Mouse (Mus musculus): ENCODE measurements around the gene Rsrp1.

Gene Rsrp1

DNA sequence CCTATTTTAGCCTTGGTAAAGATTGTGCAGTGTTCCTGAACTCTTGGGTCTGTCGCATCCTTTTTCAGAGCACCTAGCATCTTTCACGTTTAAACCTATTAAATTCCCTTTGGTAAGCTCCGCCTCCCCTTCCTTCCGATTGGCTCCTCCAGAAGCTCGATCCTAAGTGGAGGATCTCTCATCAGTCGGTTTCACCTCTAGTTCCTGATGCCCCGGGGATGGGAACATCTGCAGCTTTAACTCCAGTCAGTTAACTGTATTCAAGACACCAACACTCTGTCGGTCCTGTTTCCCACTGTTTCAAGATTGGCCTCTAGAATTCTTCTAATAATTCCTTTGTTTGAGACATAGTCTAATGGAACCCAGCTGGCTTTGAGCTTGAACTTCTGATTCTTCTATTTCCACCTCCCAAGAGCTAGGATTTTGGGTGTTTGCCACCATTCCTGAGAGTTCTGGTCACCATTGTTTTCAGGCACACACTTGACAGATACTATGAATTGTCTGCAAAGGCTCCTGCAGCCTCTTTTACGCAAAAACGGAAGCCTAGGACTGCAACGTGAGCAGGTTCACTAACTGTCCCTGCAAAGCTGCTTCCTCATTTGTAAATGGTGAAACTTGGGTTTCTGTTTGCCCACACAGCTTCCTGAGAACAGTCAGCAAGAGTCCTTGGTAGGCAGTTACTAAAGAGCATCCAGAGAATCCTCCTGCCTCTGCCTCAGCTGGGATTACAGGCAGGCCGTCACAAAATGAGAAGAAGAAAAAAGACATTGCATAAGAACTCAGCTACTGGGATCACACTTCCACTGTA is 3.5 kb upstream of the Rsrp1 start:
- in situ Hi-C loops (cut with MboI; ENCODE audit: low pct_unique_long_range_greater_than_20kb in 1 of 2, low sequenced_read_pairs in 2 of 2, unreplicated experiment in 1 of 2) = no loop called here

DNA sequence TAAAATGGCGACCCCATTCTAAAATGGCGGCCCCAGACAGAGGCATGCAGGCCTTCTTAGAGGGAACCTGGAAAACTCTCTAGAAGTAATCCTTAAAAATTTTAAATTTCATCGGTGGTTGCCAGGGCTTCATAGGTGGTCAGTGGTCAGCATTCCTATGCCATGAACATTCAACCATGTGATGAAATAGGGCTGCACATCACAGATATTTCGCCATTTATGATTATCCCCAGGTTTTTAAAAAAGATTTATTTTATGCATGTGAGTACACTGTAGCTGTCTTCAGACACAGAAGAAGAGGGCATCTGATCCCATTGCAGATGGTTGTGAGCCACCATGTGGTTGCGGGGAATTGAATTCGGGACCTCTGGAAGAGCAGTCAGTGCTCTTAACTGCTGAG is 2.8 kb upstream of the Rsrp1 start:
- in situ Hi-C loops (cut with MboI; ENCODE audit: low pct_unique_long_range_greater_than_20kb in 1 of 2, low sequenced_read_pairs in 2 of 2, unreplicated experiment in 1 of 2) = no loop called here

DNA sequence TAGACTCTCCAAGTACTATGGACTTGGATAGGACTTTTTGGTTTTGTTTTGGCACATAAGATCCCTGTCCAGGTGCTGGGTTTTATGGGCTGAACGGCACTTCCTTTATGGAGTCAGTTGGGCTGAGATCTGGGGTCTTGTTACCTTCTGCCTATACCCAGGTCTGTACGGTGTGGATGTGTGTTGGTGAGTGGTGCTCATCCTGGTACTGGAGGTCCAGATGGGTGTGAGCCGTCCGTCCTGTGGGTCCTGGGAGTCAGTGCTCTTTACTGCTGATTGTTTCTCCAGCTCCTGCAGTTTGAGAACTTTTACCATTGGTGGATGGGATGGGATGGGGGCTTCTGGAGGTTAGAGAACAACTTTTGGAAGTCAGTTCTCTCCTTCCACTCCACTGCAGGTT is 1.7 kb upstream of the Rsrp1 start:
- in situ Hi-C loops (cut with MboI; ENCODE audit: low pct_unique_long_range_greater_than_20kb in 1 of 2, low sequenced_read_pairs in 2 of 2, unreplicated experiment in 1 of 2) = no loop called here

DNA sequence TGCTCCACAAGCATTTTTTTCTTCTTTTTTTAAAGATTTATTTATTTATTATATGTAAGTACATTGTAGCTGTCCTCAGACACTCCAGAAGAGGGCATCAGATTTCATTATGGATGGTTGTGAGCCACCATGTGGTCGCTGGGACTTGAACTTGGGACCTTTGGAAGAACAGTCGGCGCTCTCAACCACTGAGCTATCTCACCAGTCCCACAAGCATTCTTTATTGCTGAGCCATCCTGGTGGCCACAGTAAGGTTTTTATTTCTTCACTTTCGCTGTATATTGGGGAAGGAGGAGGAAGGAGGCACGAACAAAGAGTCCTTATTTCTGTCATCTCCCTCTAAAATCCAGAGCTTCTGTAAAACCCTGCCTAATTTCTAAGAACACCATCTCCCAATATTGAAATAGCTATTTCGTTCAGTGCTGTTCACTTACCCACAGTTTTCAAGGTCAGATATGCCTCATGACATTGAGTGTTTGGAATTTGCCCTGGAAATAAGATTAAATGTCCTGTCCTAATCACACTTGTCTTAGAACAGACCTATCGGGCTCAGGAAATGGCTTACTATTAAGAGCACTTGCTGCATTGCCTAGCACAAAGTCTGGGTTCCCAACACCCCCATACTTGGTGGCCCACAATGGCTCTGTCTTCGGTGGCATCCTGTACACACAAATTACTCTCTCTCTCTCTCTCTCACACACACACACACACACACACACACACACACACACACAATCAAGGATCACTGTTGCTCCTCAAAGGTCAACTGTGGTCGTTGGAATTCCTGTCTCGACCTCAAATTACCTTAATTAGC is 1.1 kb upstream of the Rsrp1 start:
- in situ Hi-C loops (cut with MboI; ENCODE audit: low pct_unique_long_range_greater_than_20kb in 1 of 2, low sequenced_read_pairs in 2 of 2, unreplicated experiment in 1 of 2) = no loop called here

DNA sequence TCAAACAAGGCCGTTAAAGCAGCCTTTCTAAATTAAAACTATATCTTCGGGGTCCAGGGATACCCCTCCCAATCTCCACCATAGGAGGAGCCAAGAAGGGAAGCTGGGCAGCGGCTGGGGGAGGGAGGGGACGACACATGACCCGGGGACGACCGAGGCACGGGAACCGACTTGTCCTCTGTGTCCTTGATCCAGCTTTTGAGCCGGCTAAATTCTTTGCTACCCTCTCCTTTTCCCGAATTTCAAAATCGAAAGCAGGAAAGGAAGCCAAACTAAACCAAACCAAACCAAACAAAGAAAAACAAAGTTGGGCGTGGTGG is 507 bp upstream of the Rsrp1 start:
- in situ Hi-C loops (cut with MboI; ENCODE audit: low pct_unique_long_range_greater_than_20kb in 1 of 2, low sequenced_read_pairs in 2 of 2, unreplicated experiment in 1 of 2) = no loop called here

DNA sequence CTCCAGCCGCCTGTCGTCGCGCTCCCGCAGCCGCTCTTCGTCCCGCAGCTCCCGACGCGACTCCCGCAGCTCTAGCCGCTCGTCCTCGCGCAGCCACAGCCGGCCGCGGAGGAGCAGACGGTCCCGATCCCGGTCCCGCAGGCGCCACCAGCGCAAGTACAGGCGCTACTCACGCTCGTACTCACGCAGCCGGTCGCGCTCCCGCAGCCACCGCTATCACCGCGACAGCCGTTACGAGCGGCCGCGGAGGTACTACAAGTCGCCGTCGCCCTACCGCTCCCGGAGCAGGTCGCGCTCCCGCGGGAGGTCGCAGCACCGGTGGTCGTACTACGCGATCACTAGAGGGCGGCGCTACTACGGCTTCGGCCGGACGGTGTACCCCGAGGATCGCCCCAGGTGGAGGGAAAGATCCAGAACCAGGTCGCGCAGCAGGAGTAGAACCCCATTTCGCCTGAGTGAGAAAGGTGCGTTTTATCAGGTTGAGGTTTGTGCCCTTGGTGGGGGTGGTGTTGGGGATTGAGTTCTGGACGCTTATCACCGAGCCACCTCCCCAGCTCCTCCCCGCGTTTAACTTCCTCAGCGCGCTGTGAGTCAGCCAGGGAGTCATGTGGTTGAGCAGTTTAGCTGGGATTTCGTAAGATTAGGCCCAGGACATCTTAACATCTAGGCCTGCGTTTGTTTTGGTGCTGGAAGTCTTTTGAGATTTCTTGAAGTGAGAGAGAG is 788 bp downstream of the Rsrp1 start:
- in situ Hi-C loops (cut with MboI; ENCODE audit: low pct_unique_long_range_greater_than_20kb in 1 of 2, low sequenced_read_pairs in 2 of 2, unreplicated experiment in 1 of 2) = no loop called here

DNA sequence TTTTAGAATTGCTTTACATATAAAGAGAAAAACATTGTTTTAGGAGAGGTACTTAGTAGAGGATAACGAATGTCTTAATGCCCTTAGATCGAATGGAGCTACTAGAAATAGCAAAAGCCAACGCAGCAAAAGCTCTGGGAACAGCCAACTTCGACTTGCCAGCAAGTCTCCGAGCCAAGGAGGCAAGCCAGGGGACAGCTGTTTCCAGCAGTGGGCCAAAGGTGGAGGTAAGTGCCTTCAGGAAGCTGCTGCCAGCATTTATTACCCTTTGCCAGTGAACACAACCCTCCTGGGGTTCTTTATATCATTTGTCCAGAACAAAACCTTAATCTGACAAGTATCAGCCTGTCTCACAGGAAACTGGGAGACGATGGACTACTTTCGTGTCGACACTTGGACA is 1.8 kb downstream of the Rsrp1 start:
- in situ Hi-C loops (cut with MboI; ENCODE audit: low pct_unique_long_range_greater_than_20kb in 1 of 2, low sequenced_read_pairs in 2 of 2, unreplicated experiment in 1 of 2) = no loop called here

DNA sequence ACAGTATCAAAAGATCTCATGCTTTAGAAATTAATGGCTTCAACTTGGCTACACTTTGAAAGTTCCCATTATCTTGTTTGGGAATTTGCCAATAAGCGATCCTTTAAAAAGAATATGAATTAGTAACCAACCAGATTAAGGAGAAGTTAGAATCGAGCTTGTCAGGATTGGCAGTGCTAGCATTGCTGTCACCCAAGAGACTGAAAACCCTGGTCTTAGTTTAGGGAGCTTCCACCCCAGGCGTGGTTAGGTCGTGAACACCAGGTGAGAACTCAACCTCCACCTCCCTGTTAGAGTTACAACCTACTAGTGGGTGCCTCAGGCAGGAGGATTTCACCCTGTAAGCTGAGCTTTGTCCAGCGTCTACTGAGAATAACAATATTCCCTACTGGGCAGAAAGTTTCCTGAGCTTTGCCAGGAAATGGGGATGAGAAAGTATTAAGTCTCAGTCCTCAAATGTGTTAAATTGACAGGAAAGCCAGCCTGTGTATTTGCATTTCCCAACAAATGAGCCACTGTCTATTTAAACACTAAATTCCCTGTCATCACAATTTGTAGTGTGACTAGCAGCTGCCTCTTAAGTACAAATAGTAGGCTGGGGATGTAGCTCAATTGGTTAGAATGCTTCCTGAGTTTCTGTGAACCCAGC is 4.5 kb downstream of the Rsrp1 start:
- in situ Hi-C loops (cut with MboI; ENCODE audit: low pct_unique_long_range_greater_than_20kb in 1 of 2, low sequenced_read_pairs in 2 of 2, unreplicated experiment in 1 of 2) = no loop called here

DNA sequence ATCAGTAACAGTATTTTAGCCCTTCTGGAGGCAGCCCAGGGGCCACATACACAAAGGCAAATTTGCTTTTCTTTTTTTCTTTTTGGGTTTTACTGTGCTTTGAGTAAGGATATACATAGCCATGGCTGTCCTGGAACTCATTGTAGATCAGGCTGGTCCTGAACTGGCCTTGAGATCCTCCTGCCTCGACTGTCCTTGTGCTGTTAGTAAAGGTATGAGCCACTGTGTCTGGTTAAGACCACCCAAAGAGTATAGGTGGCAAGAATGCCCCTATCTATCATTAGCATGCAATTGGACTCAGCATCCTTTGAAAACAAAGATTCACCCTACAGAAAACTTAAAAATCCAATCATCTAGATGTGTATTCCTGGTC is 5.1 kb downstream of the Rsrp1 start:
- in situ Hi-C loops (cut with MboI; ENCODE audit: low pct_unique_long_range_greater_than_20kb in 1 of 2, low sequenced_read_pairs in 2 of 2, unreplicated experiment in 1 of 2) = no loop called here

DNA sequence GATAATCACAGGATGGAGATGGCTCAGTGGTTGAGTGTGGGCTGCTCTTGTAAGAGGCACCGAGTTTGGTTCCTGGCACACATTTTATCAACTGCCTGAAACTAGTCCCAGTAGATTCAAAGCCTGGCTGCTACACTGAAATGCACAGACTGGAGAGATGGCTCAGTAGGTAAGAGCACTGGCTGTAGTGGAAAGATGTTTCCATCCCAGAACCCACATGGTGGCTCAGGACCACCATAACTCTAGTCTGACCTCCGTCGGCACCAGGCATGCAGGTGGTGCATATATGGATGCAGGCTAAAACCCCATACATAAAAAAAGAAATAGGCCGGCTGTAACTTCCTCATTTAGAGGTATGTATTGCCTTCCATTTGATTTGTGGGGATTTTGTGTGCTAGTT is 6.1 kb downstream of the Rsrp1 start:
- in situ Hi-C loops (cut with MboI; ENCODE audit: low pct_unique_long_range_greater_than_20kb in 1 of 2, low sequenced_read_pairs in 2 of 2, unreplicated experiment in 1 of 2) = no loop called here

DNA sequence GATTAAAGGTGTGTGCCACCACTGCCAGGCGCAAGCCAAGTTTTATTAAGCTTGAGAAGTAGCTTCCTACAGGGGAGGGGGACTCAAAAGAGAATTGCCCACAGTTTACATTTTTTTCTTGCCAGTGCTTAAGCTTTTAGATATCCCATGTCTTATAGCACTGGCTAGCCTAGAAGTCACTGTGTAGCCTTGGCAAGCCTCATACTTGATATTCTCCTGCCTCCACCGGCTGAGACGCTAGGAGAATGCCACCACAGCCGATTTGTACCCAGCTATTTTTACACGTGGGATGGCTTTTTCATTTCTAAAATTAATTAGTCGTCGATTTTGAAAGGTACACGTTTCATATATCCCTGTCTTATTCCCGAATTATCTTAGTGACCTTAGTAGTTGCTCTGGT is 6.8 kb downstream of the Rsrp1 start:
- in situ Hi-C loops (cut with MboI; ENCODE audit: low pct_unique_long_range_greater_than_20kb in 1 of 2, low sequenced_read_pairs in 2 of 2, unreplicated experiment in 1 of 2) = no loop called here

DNA sequence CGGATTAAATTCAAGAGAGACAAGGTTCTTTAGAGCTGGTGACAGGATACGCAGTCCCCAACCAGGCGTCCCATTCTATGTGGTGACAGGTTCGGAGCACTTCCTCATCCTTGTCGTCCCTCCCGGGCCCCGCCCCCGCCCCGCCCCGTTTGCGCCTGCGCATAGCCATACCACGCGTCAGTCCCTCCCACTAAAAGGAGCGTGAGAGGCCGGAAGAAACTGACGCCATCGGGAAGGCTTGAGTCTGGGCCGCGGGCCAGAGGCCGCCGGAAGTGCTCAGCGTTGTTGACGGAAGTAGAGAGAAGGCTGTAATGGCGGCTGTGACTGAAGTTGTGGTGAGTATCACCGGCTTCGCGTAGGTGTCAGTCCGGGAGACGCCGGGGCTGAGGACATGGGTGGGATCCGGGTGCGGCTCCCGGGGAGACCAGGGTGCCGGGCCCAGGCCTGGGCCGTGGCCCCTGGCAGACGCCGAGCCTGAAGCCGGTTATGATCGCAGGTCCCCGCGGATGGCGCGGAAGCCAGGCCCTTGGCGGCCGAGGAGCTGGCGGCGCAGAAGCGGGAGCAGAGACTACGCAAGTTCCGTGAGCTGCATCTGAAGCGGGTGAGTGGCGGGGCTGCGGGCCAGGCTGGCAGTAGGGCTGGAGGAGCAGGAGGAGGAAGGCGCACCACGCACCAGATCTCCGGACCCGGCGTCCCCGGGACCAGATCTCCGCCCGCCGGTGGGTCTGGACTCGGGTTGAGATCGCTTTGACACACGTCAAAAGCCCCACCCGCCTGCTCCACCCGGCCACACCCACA is 7.5 kb downstream of the Rsrp1 start, which contains the start of gene Syf2:
TSS of gene Syf2 (plus strand) at position 215 of the 798 bp plus-strand sequence.
- in situ Hi-C loops (cut with MboI; ENCODE audit: low pct_unique_long_range_greater_than_20kb in 1 of 2, low sequenced_read_pairs in 2 of 2, unreplicated experiment in 1 of 2) = no loop called here

DNA sequence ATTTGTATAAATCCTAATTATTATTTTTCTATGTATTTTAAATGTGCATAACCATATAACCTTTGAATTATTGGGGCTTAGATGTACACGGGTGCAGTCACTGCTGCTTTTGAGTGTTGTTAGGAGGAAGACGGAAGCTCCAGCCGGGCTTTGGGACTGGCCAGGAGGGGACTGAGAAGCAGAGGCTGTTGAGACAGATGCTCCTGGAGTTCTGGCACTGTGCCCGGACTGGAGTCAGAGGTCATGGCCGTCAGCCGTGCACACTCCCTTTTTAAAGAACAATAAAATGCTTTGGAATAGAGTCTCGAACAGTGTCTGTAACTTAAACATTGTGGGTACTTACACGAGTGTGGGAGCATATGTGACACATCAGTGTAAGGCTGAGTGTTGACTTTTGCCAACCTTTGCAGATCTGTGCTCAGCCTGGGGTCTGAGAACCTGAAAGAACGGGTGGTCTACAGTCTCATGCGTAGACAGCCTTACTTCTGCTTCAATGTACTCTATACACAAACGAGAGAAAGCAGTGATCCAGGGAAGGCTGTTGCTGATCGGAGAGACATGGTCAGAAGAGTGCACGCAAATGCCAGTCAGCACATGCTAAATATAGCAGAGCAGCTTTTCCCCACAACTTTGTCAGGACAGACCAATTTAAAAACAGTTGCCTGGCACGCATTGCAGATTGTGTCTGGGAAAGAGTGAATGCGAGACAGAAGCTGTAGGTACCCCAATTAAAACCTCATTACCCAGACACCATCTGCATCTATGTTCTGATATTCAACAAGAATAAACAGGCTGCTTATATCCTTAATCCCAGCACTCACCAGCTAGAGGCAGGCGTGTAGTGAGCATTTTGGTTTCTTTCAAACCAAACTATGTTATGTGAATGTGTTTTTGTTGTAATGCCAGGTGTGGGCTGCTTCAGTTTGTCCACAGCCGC is 14.1 kb downstream of the Rsrp1 start:
- in situ Hi-C loops (cut with MboI; ENCODE audit: low pct_unique_long_range_greater_than_20kb in 1 of 2, low sequenced_read_pairs in 2 of 2, unreplicated experiment in 1 of 2) = no loop called here

DNA sequence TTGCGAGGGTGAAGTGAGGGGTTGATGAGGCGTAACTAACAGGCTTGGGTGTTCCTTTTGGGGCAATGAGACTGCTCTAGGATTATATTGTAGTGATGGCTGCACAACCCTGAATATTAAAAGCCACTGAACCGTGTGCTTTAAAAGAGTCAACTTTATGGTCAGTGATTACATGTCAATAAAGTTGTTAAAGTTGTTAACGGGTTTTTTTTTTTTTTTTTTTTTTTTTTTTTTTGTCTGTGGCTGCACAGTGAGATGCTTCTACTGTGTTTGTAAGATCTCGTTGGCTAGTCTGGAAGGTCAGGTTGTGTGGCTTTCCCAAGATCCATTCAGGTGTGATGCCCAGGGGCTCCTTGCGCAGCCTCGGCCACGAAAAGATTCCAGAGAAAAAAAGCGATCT is 16.5 kb downstream of the Rsrp1 start:
- in situ Hi-C loops (cut with MboI; ENCODE audit: low pct_unique_long_range_greater_than_20kb in 1 of 2, low sequenced_read_pairs in 2 of 2, unreplicated experiment in 1 of 2) = loop anchor here in 1 of 2 experiments (10.0 kb wide), 1 partner anchor 265 kb away; no protein-coding TSS in a partner anchor

DNA sequence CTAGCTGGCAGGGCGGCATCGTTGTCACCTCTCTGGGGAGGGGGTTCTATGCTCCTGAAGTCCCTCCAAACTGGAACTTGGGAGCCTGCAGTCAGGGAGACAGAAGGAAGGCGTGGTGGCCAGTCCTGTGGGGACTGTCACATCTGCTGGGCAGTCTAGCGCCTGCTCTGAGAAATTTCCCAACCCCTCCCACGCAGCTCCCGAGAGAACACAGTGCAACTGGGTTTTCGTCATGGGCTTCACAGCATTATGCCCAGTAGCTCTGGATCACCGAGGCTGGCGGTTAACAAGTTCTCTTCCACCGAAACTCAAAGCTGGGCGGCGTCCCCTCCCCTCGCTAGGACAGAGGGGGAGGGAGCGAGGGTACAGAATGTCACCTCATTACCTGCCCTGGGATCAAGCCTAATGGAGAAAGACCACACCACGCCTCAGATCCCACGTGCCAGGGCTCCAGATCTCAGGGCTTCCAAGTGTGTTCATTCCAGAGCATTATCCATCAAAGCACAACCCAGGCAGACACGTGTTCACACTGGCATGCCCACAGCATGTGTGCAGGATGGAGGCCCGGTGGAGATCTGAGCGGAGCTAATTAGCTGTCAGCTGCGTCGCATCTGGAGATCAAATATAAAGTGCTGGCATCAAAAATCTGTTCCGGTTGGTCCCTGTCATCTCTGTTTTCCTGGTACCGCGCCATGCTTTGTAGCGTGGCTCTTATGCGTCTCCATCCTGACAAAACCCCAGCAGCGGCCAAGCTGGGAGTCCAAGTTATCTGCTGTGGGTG is 20.6 kb downstream of the Rsrp1 start:
- in situ Hi-C loops (cut with MboI; ENCODE audit: low pct_unique_long_range_greater_than_20kb in 1 of 2, low sequenced_read_pairs in 2 of 2, unreplicated experiment in 1 of 2) = loop anchor here in 1 of 2 experiments (10.0 kb wide), 1 partner anchor 261 kb away; no protein-coding TSS in a partner anchor

DNA sequence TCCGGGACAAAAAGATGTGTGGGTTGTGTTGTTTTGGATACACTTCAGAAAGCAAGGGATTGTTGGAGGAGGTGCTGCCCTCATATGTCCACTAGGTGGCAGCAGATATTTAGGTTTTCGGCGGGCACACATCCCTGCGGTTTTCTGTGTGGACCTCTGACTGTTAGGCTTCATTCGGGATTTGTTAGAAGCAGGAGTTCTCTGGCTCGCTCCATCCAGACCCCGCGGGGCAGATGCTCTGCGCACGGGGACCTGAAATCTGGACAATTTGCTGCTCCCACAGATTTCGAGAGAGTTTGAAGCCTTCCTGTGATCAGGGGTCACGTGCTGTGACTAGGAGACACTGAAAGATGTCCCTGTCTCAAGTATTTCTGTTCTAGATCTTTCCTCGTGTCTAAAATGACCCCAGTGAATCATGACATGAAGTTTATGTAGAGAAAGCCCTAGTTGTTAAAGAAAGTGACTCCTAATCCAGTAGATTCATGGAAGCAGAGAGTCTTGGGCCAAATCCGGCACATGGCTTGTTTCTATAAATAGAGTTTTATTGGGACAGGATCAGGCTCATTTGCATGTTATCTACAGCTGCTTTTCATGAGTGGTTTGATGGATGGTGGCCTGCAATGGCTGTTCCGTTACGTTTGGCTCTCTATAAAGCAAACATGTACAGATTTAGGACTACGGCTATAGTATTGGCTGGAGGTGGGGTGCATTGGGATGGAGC is 22.8 kb downstream of the Rsrp1 start:
- in situ Hi-C loops (cut with MboI; ENCODE audit: low pct_unique_long_range_greater_than_20kb in 1 of 2, low sequenced_read_pairs in 2 of 2, unreplicated experiment in 1 of 2) = loop anchor here in 1 of 2 experiments (10.0 kb wide), 1 partner anchor 259 kb away; no protein-coding TSS in a partner anchor

All from mouse embryonic stem cell (cell line).